8 mouse cellular contexts compared by ENCODE assay signal in genomic region chr11:117778851-117779433, GRCm38 (mm10). TPM values are rescaled to one million over a fixed set of nuclear protein-coding genes. Genes with fewer than 3 reads are reported as not detected.
DNase-seq lines count a peak whose midpoint lies in the region; ATAC-seq lines count a peak whose summit lies in the region.

No protein-coding gene starts in this region.

- H3K9ac ChIP-seq in forebrain, embryonic 11.5 days (ENCODE audit: low read length), result no peak overlapping the region; the same call in 1 of the 2 replicates
- H3K9ac ChIP-seq in lung, embryonic 16.5 days (ENCODE audit: low read length), result peak overlapping the region; percentile 77
- H3K9ac ChIP-seq in stomach, embryonic 14.5 days (replicated peaks; ENCODE audit: low read depth, low read length), result no peak overlapping the region

- peaks cover 21% of the 10 kb centered on the region for H3K4me1 ChIP-seq in forebrain, embryonic 11.5 days (replicated peaks; ENCODE audit: control insufficient read depth, insufficient read depth, low read length)
- peaks cover 41% of the 10 kb centered on the region for H3K4me1 ChIP-seq in lung, embryonic 16.5 days (replicated peaks; ENCODE audit: control insufficient read depth, insufficient read depth, low read length)
- peaks cover 44% of the 10 kb centered on the region for H3K4me1 ChIP-seq in stomach, embryonic 14.5 days (ENCODE audit: control insufficient read depth, insufficient read depth, low read length)

- H3K27me3 ChIP-seq in forebrain, embryonic 11.5 days (ENCODE audit: control insufficient read depth, insufficient read depth, low read length), result peaks cover 41% of the 10 kb centered on the region
- no peaks in the 10 kb centered on the region; the same call in 1 of the 2 replicates for H3K27me3 ChIP-seq in lung, embryonic 16.5 days (ENCODE audit: control insufficient read depth, insufficient read depth, low read depth, low read length)
- no peaks in the 10 kb centered on the region for H3K27me3 ChIP-seq in stomach, embryonic 14.5 days (ENCODE audit: control insufficient read depth, insufficient read depth, low read length)

- H3K36me3 ChIP-seq in forebrain, embryonic 11.5 days (ENCODE audit: control insufficient read depth, insufficient read depth, low read length), result no peaks in the 10 kb centered on the region
- no peaks in the 10 kb centered on the region for H3K36me3 ChIP-seq in lung, embryonic 16.5 days (ENCODE audit: control insufficient read depth, insufficient read depth, low read length)
- peaks cover 4% of the 10 kb centered on the region; the same call in 1 of the 2 replicates for H3K36me3 ChIP-seq in stomach, embryonic 14.5 days (ENCODE audit: control insufficient read depth, insufficient read depth, low read length)

- intact Hi-C loops in left cerebral cortex, postnatal 36 days (cut with DNase I), result no loop called here

- peak overlapping the region; percentile 30; the same call in 1 of the 2 replicates for H3K4me3 ChIP-seq in forebrain, embryonic 11.5 days (ENCODE audit: low read depth, low read length)
- peak overlapping the region; percentile 61 for H3K4me3 ChIP-seq in lung, embryonic 16.5 days (ENCODE audit: low read length)
- peak overlapping the region; percentile 44 for H3K4me3 ChIP-seq in stomach, embryonic 14.5 days (ENCODE audit: low read depth, low read length)

- no peaks in the 10 kb centered on the region for H3K9me3 ChIP-seq in forebrain, embryonic 11.5 days (ENCODE audit: control insufficient read depth, low read length)
- no peaks in the 10 kb centered on the region for H3K9me3 ChIP-seq in lung, embryonic 16.5 days (ENCODE audit: control insufficient read depth, low read length)
- no peaks in the 10 kb centered on the region for H3K9me3 ChIP-seq in stomach, embryonic 14.5 days (ENCODE audit: control insufficient read depth, low read depth, low read length)

- 75% methylated on average over 12 of the region's 12 CpGs for WGBS in forebrain, embryonic 11.5 days
- 43% methylated on average over 12 of the region's 12 CpGs for WGBS in lung, embryonic 16.5 days
- 57% methylated on average over 12 of the region's 12 CpGs for WGBS in stomach, embryonic 14.5 days

- peak; percentile 43 for DNase-seq in thymus, postnatal 14 days
- DNase-seq in thymus, adult 18-20 months, result no peak
- no peak for DNase-seq in forebrain, embryonic 11.5 days (ENCODE audit: low spot score)
- DNase-seq in kidney, adult 11 months, result peak; percentile 58
- DNase-seq in left cerebral cortex, postnatal 36 days (ENCODE audit: low spot score in 2 of 2), result no peak
- no peak for DNase-seq in cerebellum, adult 18-20 months

- no peak overlapping the region for H3K27ac ChIP-seq in forebrain, embryonic 11.5 days (ENCODE audit: low read depth, low read length)
- peak overlapping the region; percentile 97 for H3K27ac ChIP-seq in lung, embryonic 16.5 days (ENCODE audit: low read length)
- H3K27ac ChIP-seq in stomach, embryonic 14.5 days (ENCODE audit: low read length), result peak overlapping the region; percentile 94; the same call in 1 of the 2 replicates

- ATAC-seq in forebrain, embryonic 11.5 days (replicated peaks; ENCODE audit: low FRiP score), result no peak
- ATAC-seq in lung, embryonic 16.5 days (ENCODE audit: low read depth), result no peak
- no peak for ATAC-seq in stomach, embryonic 14.5 days (ENCODE audit: insufficient number of reproducible peaks, insufficient read depth, low FRiP score, low read depth)

- H3K4me2 ChIP-seq in forebrain, embryonic 11.5 days (ENCODE audit: low read depth, low read length, severe bottlenecking), result peak overlapping the region; percentile 53
- H3K4me2 ChIP-seq in lung, embryonic 16.5 days (ENCODE audit: low read depth, low read length), result peak overlapping the region; percentile 98
- H3K4me2 ChIP-seq in stomach, embryonic 14.5 days (replicated peaks; ENCODE audit: low read depth, low read length), result peak overlapping the region; percentile 88

RNA-seq across cellular contexts. Expression of gene Tmc8, which starts 2.9 kb away (rescaled TPM):
- polyA plus RNA-seq in forebrain, embryonic 11.5 days (2014; fragmentation: Nextera tagmentation; extraction: Ambion mirVana), result 2.0 and 2.4 TPM in 2 replicates
- polyA plus RNA-seq in lung, embryonic 16.5 days (2015; fragmentation: Nextera tagmentation; extraction: Ambion mirVana), result 3.0 and 4.0 TPM in 2 replicates
- polyA plus RNA-seq in stomach, embryonic 14.5 days (2014; fragmentation: Nextera tagmentation; extraction: Ambion mirVana), result 1.7 and 3.1 TPM in 2 replicates
- total RNA-seq in left cerebral cortex, postnatal 36 days (2021), result under 1 TPM; 0.62 to 0.68 TPM

RNA-seq across cellular contexts. Expression of gene Tmc6, which starts 3.1 kb away (rescaled TPM):
- polyA plus RNA-seq in forebrain, embryonic 11.5 days (2014; fragmentation: Nextera tagmentation; extraction: Ambion mirVana), result 5.9 and 10.0 TPM in 2 replicates
- polyA plus RNA-seq in lung, embryonic 16.5 days (2015; fragmentation: Nextera tagmentation; extraction: Ambion mirVana), result 23.6 and 26.0 TPM in 2 replicates
- polyA plus RNA-seq in stomach, embryonic 14.5 days (2014; fragmentation: Nextera tagmentation; extraction: Ambion mirVana), result 23.0 and 24.3 TPM in 2 replicates
- 1 to 10 TPM; 4.5 to 8.9 TPM for total RNA-seq in left cerebral cortex, postnatal 36 days (2021)

RNA-seq across cellular contexts. Expression of gene 6030468B19Rik, which starts 18.5 kb away (rescaled TPM):
- polyA plus RNA-seq in forebrain, embryonic 11.5 days (2014; fragmentation: Nextera tagmentation; extraction: Ambion mirVana), result 0.60 and 1.5 TPM in 2 replicates
- polyA plus RNA-seq in lung, embryonic 16.5 days (2015; fragmentation: Nextera tagmentation; extraction: Ambion mirVana), result 0.14 and 1.4 TPM in 2 replicates
- 0.23 TPM in 1 of 2 replicates, not detected in the other for polyA plus RNA-seq in stomach, embryonic 14.5 days (2014; fragmentation: Nextera tagmentation; extraction: Ambion mirVana)
- not detected for total RNA-seq in left cerebral cortex, postnatal 36 days (2021)

RNA-seq across cellular contexts. Expression of gene Gm20708, which starts 30.5 kb away (rescaled TPM):
- 0.55 and 0.87 TPM in 2 replicates for polyA plus RNA-seq in forebrain, embryonic 11.5 days (2014; fragmentation: Nextera tagmentation; extraction: Ambion mirVana)
- polyA plus RNA-seq in lung, embryonic 16.5 days (2015; fragmentation: Nextera tagmentation; extraction: Ambion mirVana), result 0.13 and 0.14 TPM in 2 replicates
- polyA plus RNA-seq in stomach, embryonic 14.5 days (2014; fragmentation: Nextera tagmentation; extraction: Ambion mirVana), result 1.1 TPM in 1 of 2 replicates, not detected in the other
- total RNA-seq in left cerebral cortex, postnatal 36 days (2021), result 1 to 10 TPM; 1.4 to 2.2 TPM

RNA-seq across cellular contexts. Expression of gene Syngr2, which starts 30.5 kb away (rescaled TPM):
- polyA plus RNA-seq in forebrain, embryonic 11.5 days (2014; fragmentation: Nextera tagmentation; extraction: Ambion mirVana), result 32.7 and 36.6 TPM in 2 replicates
- polyA plus RNA-seq in lung, embryonic 16.5 days (2015; fragmentation: Nextera tagmentation; extraction: Ambion mirVana), result 79.5 and 87.7 TPM in 2 replicates
- polyA plus RNA-seq in stomach, embryonic 14.5 days (2014; fragmentation: Nextera tagmentation; extraction: Ambion mirVana), result 101 and 115 TPM in 2 replicates
- total RNA-seq in left cerebral cortex, postnatal 36 days (2021), result 10 to 100 TPM; 10.1 to 10.2 TPM

Comparison
In these comparisons a context has a peak if more than half of its experiments do, and no peak if none do; other contexts are left out.
1. DNase-seq: peak in thymus, postnatal 14 days (single experiment) and kidney, adult 11 months (single experiment); none in thymus, adult 18-20 months (0 of 2), forebrain, embryonic 11.5 days (single experiment), left cerebral cortex, postnatal 36 days (0 of 2) and cerebellum, adult 18-20 months (0 of 2).
2. Peak in every context shown above with its lines, with median percentiles within 50 percentile points of each other: H3K4me2 ChIP-seq and H3K4me3 ChIP-seq.